Mouse (Mus musculus): Measurements from ENCODE around the gene Xpo5.

Gene Xpo5

GRCm38 (mm10) chr17:46182273-46182672 is 20.3 kb upstream of the Xpo5 start:
- in situ Hi-C loops (cut with MboI; ENCODE audit: unreplicated experiment in 2 of 2), result loop anchor here in 1 of 2 experiments (5.0 kb wide), 2 partner anchors 330 to 450 kb away; partner anchors contain the start of gene 1600014C23Rik

GRCm38 (mm10) chr17:46188829-46189228 is 13.8 kb upstream of the Xpo5 start:
- in situ Hi-C loops (cut with MboI; ENCODE audit: unreplicated experiment in 2 of 2), result no loop called here

- in situ Hi-C loops (cut with MboI; ENCODE audit: unreplicated experiment in 2 of 2), result loop anchor here in 1 of 2 experiments (25.0 kb wide), 1 partner anchor 736 kb away; no protein-coding TSS in a partner anchor
Measured at GRCm38 (mm10) chr17:46201151-46201550, 1.4 kb upstream of the Xpo5 start.

- in situ Hi-C loops (cut with MboI; ENCODE audit: unreplicated experiment in 2 of 2), result loop anchor here in 1 of 2 experiments (25.0 kb wide), 1 partner anchor 734 kb away; no protein-coding TSS in a partner anchor
Measured at GRCm38 (mm10) chr17:46203078-46203477, 496 bp downstream of the Xpo5 start.

GRCm38 (mm10) chr17:46206676-46207075 is 4.1 kb downstream of the Xpo5 start:
- in situ Hi-C loops (cut with MboI; ENCODE audit: unreplicated experiment in 2 of 2), result loop anchor here in 1 of 2 experiments (25.0 kb wide), 1 partner anchor 731 kb away; no protein-coding TSS in a partner anchor

- in situ Hi-C loops (cut with MboI; ENCODE audit: unreplicated experiment in 2 of 2), result loop anchor here in 1 of 2 experiments (25.0 kb wide), 1 partner anchor 727 kb away; no protein-coding TSS in a partner anchor
Measured at GRCm38 (mm10) chr17:46210550-46210949, 8.0 kb downstream of the Xpo5 start.

- in situ Hi-C loops (cut with MboI; ENCODE audit: unreplicated experiment in 2 of 2), result loop anchor here in 1 of 2 experiments (25.0 kb wide), 1 partner anchor 716 kb away; no protein-coding TSS in a partner anchor
Measured at GRCm38 (mm10) chr17:46221601-46222000, 19.0 kb downstream of the Xpo5 start.

- in situ Hi-C loops (cut with MboI; ENCODE audit: unreplicated experiment in 2 of 2), result no loop called here
Measured at GRCm38 (mm10) chr17:46227576-46227975, 25.0 kb downstream of the Xpo5 start.

GRCm38 (mm10) chr17:46236067-46236466 is 33.5 kb downstream of the Xpo5 start:
- in situ Hi-C loops (cut with MboI; ENCODE audit: unreplicated experiment in 2 of 2), result no loop called here

- in situ Hi-C loops (cut with MboI; ENCODE audit: unreplicated experiment in 2 of 2), result no loop called here
Measured at GRCm38 (mm10) chr17:46237079-46237478, 34.5 kb downstream of the Xpo5 start.

- in situ Hi-C loops (cut with MboI; ENCODE audit: unreplicated experiment in 2 of 2), result no loop called here
Measured at GRCm38 (mm10) chr17:46237480-46237879, 34.9 kb downstream of the Xpo5 start.

GRCm38 (mm10) chr17:46239516-46240114 is 37.0 kb downstream of the Xpo5 start:
- in situ Hi-C loops (cut with MboI; ENCODE audit: unreplicated experiment in 2 of 2), result no loop called here

- in situ Hi-C loops (cut with MboI; ENCODE audit: unreplicated experiment in 2 of 2), result no loop called here
Measured at GRCm38 (mm10) chr17:46241471-46241870, 38.9 kb downstream of the Xpo5 start.

GRCm38 (mm10) chr17:46242274-46242673 is 39.7 kb downstream of the Xpo5 start:
- in situ Hi-C loops (cut with MboI; ENCODE audit: unreplicated experiment in 2 of 2), result no loop called here

- in situ Hi-C loops (cut with MboI; ENCODE audit: unreplicated experiment in 2 of 2), result no loop called here
Measured at GRCm38 (mm10) chr17:46242993-46243392, 40.4 kb downstream of the Xpo5 start.

GRCm38 (mm10) chr17:46243624-46244023 is 41.0 kb downstream of the Xpo5 start:
- in situ Hi-C loops (cut with MboI; ENCODE audit: unreplicated experiment in 2 of 2), result no loop called here

GRCm38 (mm10) chr17:46244579-46244978 is 42.0 kb downstream of the Xpo5 start:
- in situ Hi-C loops (cut with MboI; ENCODE audit: unreplicated experiment in 2 of 2), result no loop called here

GRCm38 (mm10) chr17:46247512-46248188 is 45.1 kb downstream of the Xpo5 start, which contains the start of the genes Polr1c and Yipf3:
Gene Polr1c, minus strand, starts transcription at chr17:46248054.
Gene Yipf3, plus strand, starts transcription at chr17:46248080.
- in situ Hi-C loops (cut with MboI; ENCODE audit: unreplicated experiment in 2 of 2), result no loop called here

- in situ Hi-C loops (cut with MboI; ENCODE audit: unreplicated experiment in 2 of 2), result no loop called here
Measured at GRCm38 (mm10) chr17:46248189-46248522, 45.6 kb downstream of the Xpo5 start.

- in situ Hi-C loops (cut with MboI; ENCODE audit: unreplicated experiment in 2 of 2), result no loop called here
Measured at GRCm38 (mm10) chr17:46251174-46251573, 48.6 kb downstream of the Xpo5 start.

GRCm38 (mm10) chr17:46252571-46253451 is 50.2 kb downstream of the Xpo5 start:
- in situ Hi-C loops (cut with MboI; ENCODE audit: unreplicated experiment in 2 of 2), result no loop called here
